Mouse (Mus musculus) spleen, embryonic (tissue): Measurements from ENCODE around the gene Rbp2.

Experiments
- CTCF ChIA-PET: fragments of 350-600 bp; sonication (Branson Sonifier 250); formaldehyde crosslinking; loops from one replicate; lab custom pipeline; 2022; lab: Charles Lee

The Rbp2 gene

DNA sequence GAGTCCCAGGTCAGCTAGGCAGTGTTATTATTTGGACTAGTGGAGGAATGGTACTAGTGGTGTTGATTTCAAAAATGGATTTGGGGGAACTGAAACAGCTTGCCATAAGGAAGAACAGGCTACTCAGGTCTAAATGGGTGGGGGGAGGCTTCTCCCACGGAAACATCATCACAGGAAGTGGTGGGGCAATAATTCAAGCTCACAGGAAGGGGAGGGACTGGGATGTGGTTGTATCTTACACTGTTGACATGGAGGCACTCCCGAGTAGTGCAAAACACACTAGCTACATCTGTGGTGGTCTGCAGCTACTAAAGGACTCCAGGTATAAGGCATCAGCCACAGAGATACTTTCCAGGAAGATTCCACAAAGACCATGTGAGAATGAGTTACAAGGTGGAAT is 38.0 kb downstream of the Rbp2 start:
- CTCF ChIA-PET: no interaction called here

DNA sequence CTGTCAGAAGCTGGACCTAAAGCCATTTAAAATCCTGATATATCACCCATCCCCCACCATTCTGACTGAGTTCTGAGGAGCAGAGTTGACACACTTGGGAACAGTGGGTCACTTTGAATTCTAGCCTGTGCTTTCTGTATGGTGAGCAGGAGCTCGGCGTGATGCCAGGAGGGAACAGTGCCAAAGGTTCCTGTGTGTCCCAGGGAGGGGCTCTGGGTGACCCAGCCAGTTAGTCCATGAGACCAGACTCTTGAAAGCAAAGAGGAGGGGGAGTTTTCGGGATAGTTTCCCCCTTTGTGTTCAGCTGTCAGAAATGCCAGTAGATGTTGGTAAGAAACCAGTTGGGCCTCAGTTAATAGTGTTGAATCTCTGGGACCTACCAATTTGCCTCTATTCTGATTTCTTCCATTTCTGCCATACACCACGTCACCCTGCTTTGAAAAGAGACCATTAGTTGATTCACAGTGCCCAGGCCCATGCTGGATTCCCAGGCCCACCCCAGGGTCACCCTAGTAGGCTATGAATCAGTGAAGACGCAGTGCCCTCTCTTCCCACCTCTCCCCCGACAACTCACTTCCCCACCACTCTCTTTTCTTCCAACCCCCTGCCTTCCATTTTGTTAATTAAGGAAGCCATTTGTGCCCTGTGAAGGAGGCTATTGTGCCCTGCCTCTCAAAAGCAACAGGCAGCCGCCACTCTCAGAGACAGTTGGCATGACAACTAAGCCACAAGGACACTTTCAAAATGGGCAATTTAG is 39.0 kb downstream of the Rbp2 start:
- CTCF ChIA-PET: no interaction called here

DNA sequence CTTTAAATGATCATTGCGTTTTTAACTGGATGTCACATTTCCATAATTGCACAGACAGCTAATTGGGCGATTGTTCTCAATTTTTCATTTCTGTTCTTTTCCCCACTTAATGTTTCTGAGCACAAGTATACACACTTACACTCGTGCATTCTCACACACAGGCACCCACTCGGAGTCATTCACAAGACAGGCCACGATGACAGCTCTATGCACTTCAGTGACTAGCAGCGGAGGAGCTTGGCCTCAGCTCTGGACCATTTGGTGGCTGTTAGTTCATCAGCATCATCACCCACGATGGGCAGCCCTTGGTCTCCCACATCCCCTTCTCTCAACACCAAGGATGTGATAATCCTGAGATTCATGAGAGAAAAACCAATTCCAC is 39.6 kb downstream of the Rbp2 start:
- CTCF ChIA-PET: no interaction called here

DNA sequence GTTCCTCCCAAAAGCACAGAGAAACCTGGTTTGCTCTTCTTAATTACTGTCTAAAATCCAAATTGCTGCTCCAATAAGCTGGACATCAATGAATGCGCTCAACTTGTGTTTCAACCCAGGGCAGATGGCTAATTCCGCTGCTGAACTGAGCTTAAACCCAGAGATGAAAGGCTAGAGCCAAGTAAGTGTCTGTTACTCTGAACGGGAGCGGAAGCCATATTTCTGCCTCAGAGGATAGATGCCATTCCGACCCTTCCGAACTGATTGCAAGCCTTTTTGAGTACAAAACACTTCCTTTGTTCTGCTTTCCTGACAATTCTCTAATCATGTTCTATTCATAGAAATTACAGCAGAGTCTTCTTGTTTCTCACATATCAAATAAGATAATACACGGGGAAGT is 41.3 kb downstream of the Rbp2 start:
- CTCF ChIA-PET: no interaction called here

DNA sequence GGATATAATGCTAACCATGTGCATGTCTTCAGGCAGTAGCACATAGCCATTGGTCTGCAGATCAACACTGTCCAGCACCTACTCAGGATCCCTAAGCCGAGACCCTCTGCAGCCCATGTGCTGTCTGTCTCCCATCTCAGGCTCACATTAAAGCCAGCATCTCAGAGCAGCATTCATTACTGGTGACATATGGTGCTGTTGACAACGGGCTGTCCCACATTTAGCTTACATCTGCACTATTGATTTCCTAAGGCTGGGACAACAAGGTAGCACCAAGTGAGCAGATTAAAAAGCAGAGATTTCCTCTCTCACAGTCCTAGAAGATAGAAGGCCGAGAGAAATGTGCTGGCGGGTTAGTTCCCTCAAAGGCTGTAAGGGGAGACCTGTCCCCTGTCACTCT is 43.9 kb downstream of the Rbp2 start:
- CTCF ChIA-PET: no interaction called here

DNA sequence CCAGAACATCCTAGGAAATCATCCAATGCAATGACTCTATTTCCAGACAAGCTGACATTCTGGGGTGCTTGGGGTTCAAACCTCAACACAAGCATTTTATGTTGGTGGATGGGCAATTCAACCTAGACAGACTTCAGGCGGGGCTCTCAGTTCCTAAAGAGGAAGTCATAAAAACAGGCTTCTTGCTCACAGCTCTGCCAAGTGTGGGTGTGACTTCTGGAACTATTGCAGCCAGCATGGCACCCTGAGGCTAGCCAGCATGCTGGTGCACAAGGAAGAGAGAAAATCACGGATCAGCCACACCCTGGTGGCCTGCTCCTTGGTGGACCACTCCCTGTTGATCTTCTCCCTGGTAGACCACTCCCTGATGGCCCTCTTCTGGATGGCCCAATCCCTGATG is 45.1 kb downstream of the Rbp2 start:
- CTCF ChIA-PET: no interaction called here

DNA sequence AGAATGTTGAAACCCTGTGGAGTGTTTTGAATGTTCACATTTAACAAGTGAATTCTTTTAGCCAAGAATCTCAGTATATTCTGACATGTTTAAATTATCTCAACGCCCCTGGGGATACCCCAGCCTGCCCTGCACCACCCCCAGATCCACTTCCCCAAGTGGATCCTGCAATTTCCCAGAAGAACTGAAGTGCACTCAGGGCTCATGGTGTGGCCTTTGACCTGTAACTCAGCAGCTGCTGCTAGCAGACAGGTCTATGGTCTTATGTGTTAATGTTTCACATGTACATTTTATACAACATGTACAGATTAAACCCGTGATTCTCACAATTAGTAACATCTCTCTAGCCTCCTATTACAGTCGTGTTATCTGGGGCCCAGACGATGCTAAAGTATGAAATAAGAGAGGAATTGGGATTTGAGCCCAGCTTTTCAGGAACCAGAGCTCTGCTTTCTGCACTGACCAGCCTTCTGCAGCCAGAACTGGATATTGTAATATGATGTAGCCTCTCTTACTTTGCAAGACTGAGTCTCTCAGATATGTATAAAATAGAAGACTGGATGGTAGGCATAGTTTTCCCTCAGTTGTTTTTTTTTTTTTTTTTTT is 48.9 kb downstream of the Rbp2 start:
- CTCF ChIA-PET: no interaction called here

DNA sequence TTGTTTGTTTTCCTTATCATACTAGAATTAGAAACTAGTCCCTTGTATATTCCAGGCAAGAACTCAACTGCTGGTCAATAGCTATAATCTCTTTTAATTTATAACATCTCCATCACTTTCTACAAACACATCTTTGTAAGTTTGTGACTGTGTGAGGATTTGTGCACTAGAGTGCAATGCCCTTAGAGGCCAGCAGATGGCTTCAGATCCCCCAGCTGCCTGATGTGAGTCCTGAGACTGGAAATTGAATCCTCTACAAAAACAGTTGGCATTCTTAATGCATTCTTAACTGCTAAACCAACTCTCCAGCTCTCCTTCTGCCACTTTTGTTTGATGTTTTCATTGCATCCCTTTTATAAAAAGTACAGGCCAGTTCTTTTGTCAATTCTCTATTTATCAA is 49.8 kb downstream of the Rbp2 start:
- CTCF ChIA-PET: no interaction called here

DNA sequence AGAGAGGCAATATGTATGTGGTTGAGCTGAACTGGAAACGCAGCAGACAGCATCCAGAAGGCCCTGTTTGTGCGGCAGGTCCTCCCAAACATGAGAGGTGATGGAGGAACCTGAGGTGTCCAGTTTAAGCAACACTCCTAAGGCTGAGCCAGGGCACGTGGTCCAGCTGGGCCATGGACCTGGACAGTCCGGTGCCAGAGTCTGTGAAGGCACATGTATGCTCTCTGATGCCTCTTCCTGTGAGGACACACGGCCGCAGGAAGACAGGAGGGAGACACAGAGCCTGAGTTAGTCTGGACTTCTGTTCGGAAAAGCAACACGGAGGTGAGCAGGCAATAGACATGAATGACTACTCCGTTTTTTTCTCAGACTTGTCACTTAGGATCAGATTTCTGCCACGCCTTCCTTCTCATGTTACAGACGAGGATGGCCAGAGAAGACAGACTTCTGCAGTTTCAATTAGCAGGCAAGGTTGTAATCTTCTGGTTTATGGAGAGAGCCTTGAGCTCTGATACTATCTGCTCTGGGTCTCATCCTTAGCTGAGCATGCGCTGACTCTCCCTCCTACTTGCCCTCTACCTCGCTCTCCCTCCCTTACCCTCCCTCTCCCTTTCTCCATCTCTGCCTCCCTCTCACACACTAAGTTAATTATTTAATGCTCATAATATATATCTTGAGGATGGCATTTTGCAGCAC is 52.2 kb downstream of the Rbp2 start:
- CTCF ChIA-PET: no interaction called here

DNA sequence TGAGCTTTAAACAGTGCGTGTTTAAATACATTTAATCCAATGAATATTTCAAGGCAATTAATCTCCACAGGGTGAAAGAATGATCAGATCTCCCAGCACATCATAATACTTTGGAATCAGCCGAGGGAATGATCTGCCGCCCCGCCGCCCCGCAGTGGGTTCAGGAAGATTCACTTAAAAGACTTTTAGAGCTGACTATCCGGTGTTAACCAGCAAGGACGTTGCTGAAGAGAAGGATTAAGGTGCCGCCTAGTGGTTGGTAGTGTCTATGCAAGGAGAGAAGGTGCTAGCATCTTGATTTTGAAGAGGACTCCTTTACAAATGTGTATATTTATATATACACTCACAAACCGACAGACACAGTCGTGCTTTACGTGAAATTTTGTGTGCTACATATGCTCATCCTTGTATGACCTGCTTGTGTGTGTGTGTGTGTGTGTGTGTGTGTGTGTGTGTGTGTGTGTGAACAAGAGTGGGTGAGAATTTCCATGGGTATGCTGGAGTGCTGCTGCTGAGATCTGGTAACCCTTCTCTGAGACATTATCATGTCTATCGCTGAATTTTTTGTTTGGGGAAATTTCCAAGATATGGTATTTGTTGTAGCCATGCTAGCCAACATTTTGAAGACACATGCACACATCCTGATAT is 52.9 kb downstream of the Rbp2 start:
- CTCF ChIA-PET: no interaction called here

DNA sequence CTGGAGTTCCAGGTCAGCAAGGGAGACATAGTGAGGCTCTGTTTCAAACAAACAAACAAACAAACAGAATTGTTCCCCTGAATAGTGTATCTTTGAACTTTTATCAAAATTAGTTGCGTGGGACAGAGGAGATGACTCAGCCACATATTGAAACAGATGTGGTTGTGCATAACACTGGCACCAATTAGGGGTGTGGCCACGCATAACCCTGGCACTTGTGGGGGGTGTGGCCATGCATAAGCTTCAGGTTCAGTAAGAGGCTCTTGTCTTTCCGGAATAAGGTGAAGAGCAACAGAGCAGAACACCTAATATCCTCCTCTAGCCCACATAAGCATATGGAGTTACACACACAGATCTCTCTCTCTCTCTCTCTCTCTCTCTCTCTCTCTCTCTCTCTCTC is 58.1 kb downstream of the Rbp2 start:
- CTCF ChIA-PET: interaction anchor here (0.9 kb wide), 1 partner anchor 14 kb away, joined by 6 read pairs; no protein-coding TSS in a partner anchor
